Mouse (Mus musculus) liver, adult 2 months (tissue): ENCODE data around the gene Trpv5.

Experiments
- CTCF ChIP-seq: fragments of 200-500 bp; IDR thresholded peaks from 2 replicates; pipeline ENCODE4 v1.5.1; 2011; ENCODE audit warnings: low read depth, low read length, control low read depth
- POLR2A ChIP-seq: fragments of 200-500 bp; IDR thresholded peaks from 2 replicates; pipeline ENCODE4 v1.6.1; 2011; ENCODE audit warnings: low read length, control low read depth; ENCODE audit not compliant: insufficient read depth; ENCODE audit errors: extremely low read depth

DNA sequence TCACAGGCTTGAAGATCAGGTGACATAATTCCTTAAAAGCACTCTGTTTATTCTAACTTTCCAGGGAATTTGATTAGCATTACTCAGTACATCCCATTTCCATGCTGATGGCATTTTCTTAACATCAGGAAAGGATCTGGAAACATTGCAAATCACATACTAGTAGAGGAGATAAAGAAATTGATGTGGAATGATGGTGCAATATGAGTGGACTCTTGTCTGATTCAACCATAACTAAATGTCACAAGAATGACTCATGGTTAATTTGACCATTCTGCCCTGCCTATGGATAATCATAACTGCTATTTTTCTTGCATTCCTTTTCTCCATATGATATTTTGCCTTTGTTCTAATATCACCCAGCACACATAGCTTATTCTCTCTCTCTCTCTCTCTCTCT, 11.6 kb upstream of the Trpv5 start:
- TF ChIP-seq CTCF (no peak), POLR2A (no peak)
